Mouse (Mus musculus) cerebellum, adult 11-12 months (tissue): Measurements from ENCODE around the gene Cmtm6.

Experiments used
- DNase-seq: peaks from one replicate; pipeline ENCODE4 v3.0.0; 2022

Gene Cmtm6

GRCm38 (mm10) chr9:114729911-114730805, 758 bp upstream of the Cmtm6 start:
- no peak for DNase-seq

GRCm38 (mm10) chr9:114731871-114732682, 1.2 kb downstream of the Cmtm6 start:
- no peak for DNase-seq

GRCm38 (mm10) chr9:114733238-114733637, 2.3 kb downstream of the Cmtm6 start:
- DNase-seq, result no peak

GRCm38 (mm10) chr9:114736442-114736841, 5.5 kb downstream of the Cmtm6 start:
- no peak for DNase-seq

GRCm38 (mm10) chr9:114740336-114740735, 9.4 kb downstream of the Cmtm6 start:
- DNase-seq, result no peak

GRCm38 (mm10) chr9:114742731-114743130, 11.8 kb downstream of the Cmtm6 start:
- DNase-seq, result no peak

GRCm38 (mm10) chr9:114745163-114745562, 14.2 kb downstream of the Cmtm6 start:
- no peak for DNase-seq

- DNase-seq, result no peak
These were observed 14.7 kb downstream of the Cmtm6 start for GRCm38 (mm10) chr9:114745654-114746053.

GRCm38 (mm10) chr9:114747012-114747411, 16.1 kb downstream of the Cmtm6 start:
- DNase-seq, result no peak

- DNase-seq, result no peak
These were observed 16.6 kb downstream of the Cmtm6 start for GRCm38 (mm10) chr9:114747466-114747865.

GRCm38 (mm10) chr9:114751582-114751981, 20.7 kb downstream of the Cmtm6 start:
- no peak for DNase-seq

- DNase-seq, result no peak
These were observed 21.4 kb downstream of the Cmtm6 start for GRCm38 (mm10) chr9:114752311-114752710.

- DNase-seq, result peak; percentile 86
These were observed 22.1 kb downstream of the Cmtm6 start for GRCm38 (mm10) chr9:114752863-114753484.

- DNase-seq, result no peak
These were observed 27.4 kb downstream of the Cmtm6 start for GRCm38 (mm10) chr9:114758272-114758671.

GRCm38 (mm10) chr9:114758801-114759200, 27.9 kb downstream of the Cmtm6 start:
- DNase-seq, result no peak

GRCm38 (mm10) chr9:114759886-114760285, 29.0 kb downstream of the Cmtm6 start:
- DNase-seq, result no peak

- no peak for DNase-seq
These were observed 29.4 kb downstream of the Cmtm6 start for GRCm38 (mm10) chr9:114760353-114760752.

- DNase-seq, result no peak
These were observed 30.9 kb downstream of the Cmtm6 start for GRCm38 (mm10) chr9:114761848-114762247.

GRCm38 (mm10) chr9:114763341-114763740, 32.4 kb downstream of the Cmtm6 start:
- DNase-seq, result no peak

- peak; percentile 78 for DNase-seq
These were observed 36.1 kb downstream of the Cmtm6 start for GRCm38 (mm10) chr9:114767030-114767429.

GRCm38 (mm10) chr9:114767507-114767906, 36.6 kb downstream of the Cmtm6 start:
- DNase-seq, result no peak

- DNase-seq, result no peak
These were observed 37.1 kb downstream of the Cmtm6 start for GRCm38 (mm10) chr9:114768066-114768465.

- DNase-seq, result no peak
These were observed 39.3 kb downstream of the Cmtm6 start for GRCm38 (mm10) chr9:114770224-114770623.
